Comparison of ENCODE assay signal across 8 mouse cellular contexts in genomic region chr11:97664771-97665240, GRCm38 (mm10). TPM values are rescaled to one million over a fixed set of nuclear protein-coding genes. Genes with fewer than 3 reads are reported as not detected.
DNase-seq lines count a peak whose midpoint lies in the region; ATAC-seq lines count a peak whose summit lies in the region.

No protein-coding gene starts in this region.

- H3K27me3 ChIP-seq in heart, embryonic 12.5 days (replicated peaks): no peaks in the 10 kb centered on the region
- peaks cover 23% of the 10 kb centered on the region for H3K27me3 ChIP-seq in embryonic facial prominence, embryonic 10.5 days (replicated peaks; ENCODE audit: low read depth, poor library complexity, severe bottlenecking)

- H3K4me3 ChIP-seq in heart, embryonic 12.5 days: peak overlapping the region; percentile 93
- peak overlapping the region; percentile 92 for H3K4me3 ChIP-seq in embryonic facial prominence, embryonic 10.5 days

- H3K36me3 ChIP-seq in heart, embryonic 12.5 days: peaks cover 38% of the 10 kb centered on the region
- H3K36me3 ChIP-seq in embryonic facial prominence, embryonic 10.5 days (replicated peaks): peaks cover 49% of the 10 kb centered on the region

- no peak for ATAC-seq in heart, embryonic 12.5 days (ENCODE audit: insufficient number of reproducible peaks, low FRiP score)
- peak; percentile 55 for ATAC-seq in inflammation-experienced regulatory T-cells, adult 6 months

- peaks cover 58% of the 10 kb centered on the region for H3K4me1 ChIP-seq in heart, embryonic 12.5 days (replicated peaks)
- H3K4me1 ChIP-seq in embryonic facial prominence, embryonic 10.5 days: peaks cover 71% of the 10 kb centered on the region

- peak overlapping the region; percentile 76 for H3K4me2 ChIP-seq in heart, embryonic 12.5 days

- WGBS in heart, embryonic 12.5 days: 28% methylated on average over 6 of the region's 6 CpGs
- 20% methylated on average over 6 of the region's 6 CpGs for WGBS in embryonic facial prominence, embryonic 10.5 days

- DNase-seq in heart, postnatal 4 days: no peak
- DNase-seq in embryonic facial prominence, embryonic 10.5 days (ENCODE audit: low spot score): peak; percentile 44
- DNase-seq in lung, postnatal 36 days: peak; percentile 48
- DNase-seq in spleen, postnatal 14 days (ENCODE audit: low spot score in 2 of 2): no peak
- DNase-seq in adipocyte (ENCODE audit: low spot score): no peak
- DNase-seq in layer of hippocampus, postnatal 36 days: no peak

- H3K9me3 ChIP-seq in heart, embryonic 12.5 days (replicated peaks): no peaks in the 10 kb centered on the region
- H3K9me3 ChIP-seq in embryonic facial prominence, embryonic 10.5 days: no peaks in the 10 kb centered on the region

- H3K9ac ChIP-seq in heart, embryonic 12.5 days: peak overlapping the region; percentile 90

- peak overlapping the region; percentile 94; the same call in 1 of the 2 replicates for H3K27ac ChIP-seq in heart, embryonic 12.5 days (ENCODE audit: poor library complexity, severe bottlenecking)
- peak overlapping the region; percentile 97 for H3K27ac ChIP-seq in embryonic facial prominence, embryonic 10.5 days (replicated peaks)

RNA-seq across cellular contexts. Expression of gene Mllt6, which starts 1.6 kb away (rescaled TPM):
- 1.8 and 2.2 TPM in 2 replicates for polyA plus RNA-seq in heart, embryonic 12.5 days (2016; fragmentation: Nextera tagmentation; extraction: Ambion mirVana)
- 10 to 100 TPM; 50.2 to 51.1 TPM for total RNA-seq in heart, postnatal 4 days (2021)
- 2.1 and 2.2 TPM in 2 replicates for polyA plus RNA-seq in embryonic facial prominence, embryonic 10.5 days (2016; fragmentation: Nextera tagmentation; extraction: Ambion mirVana)
- 10 to 100 TPM; 13.4 to 17.0 (median 14.6) TPM for polyA plus RNA-seq in inflammation-experienced regulatory T-cells, adult 6 months (2017; shearing (Covaris generic))
- total RNA-seq in layer of hippocampus, postnatal 36 days (2021): 100 to 1,000 TPM; 105 to 110 TPM

RNA-seq across cellular contexts. Expression of gene Cisd3, which starts 20.8 kb away (rescaled TPM):
- 40.5 and 44.8 TPM in 2 replicates for polyA plus RNA-seq in heart, embryonic 12.5 days (2016; fragmentation: Nextera tagmentation; extraction: Ambion mirVana)
- total RNA-seq in heart, postnatal 4 days (2021): 10 to 100 TPM; 96.7 to 98.0 TPM
- 18.2 and 20.0 TPM in 2 replicates for polyA plus RNA-seq in embryonic facial prominence, embryonic 10.5 days (2016; fragmentation: Nextera tagmentation; extraction: Ambion mirVana)
- polyA plus RNA-seq in inflammation-experienced regulatory T-cells, adult 6 months (2017; shearing (Covaris generic)): 100 to 1,000 TPM in 1 of 3 experiments, 10 to 100 TPM in 2; 69.0 to 129 (median 86.9) TPM
- 10 to 100 TPM; 52.8 to 58.2 TPM for total RNA-seq in layer of hippocampus, postnatal 36 days (2021)

RNA-seq across cellular contexts. Expression of gene Epop, which starts 35.3 kb away (rescaled TPM):
- 2.0 and 2.5 TPM in 2 replicates for polyA plus RNA-seq in heart, embryonic 12.5 days (2016; fragmentation: Nextera tagmentation; extraction: Ambion mirVana)
- 1 to 10 TPM; 1.4 TPM for total RNA-seq in heart, postnatal 4 days (2021)
- 13.0 and 14.4 TPM in 2 replicates for polyA plus RNA-seq in embryonic facial prominence, embryonic 10.5 days (2016; fragmentation: Nextera tagmentation; extraction: Ambion mirVana)
- under 1 TPM; 0.24 to 0.48 (median 0.45) TPM for polyA plus RNA-seq in inflammation-experienced regulatory T-cells, adult 6 months (2017; shearing (Covaris generic))
- 10 to 100 TPM; 33.6 to 34.2 TPM for total RNA-seq in layer of hippocampus, postnatal 36 days (2021)

RNA-seq across cellular contexts. Expression of gene Pcgf2, which starts 35.5 kb away (rescaled TPM):
- polyA plus RNA-seq in heart, embryonic 12.5 days (2016; fragmentation: Nextera tagmentation; extraction: Ambion mirVana): 11.0 and 12.3 TPM in 2 replicates
- 10 to 100 TPM; 31.3 to 31.8 TPM for total RNA-seq in heart, postnatal 4 days (2021)
- 23.2 and 24.1 TPM in 2 replicates for polyA plus RNA-seq in embryonic facial prominence, embryonic 10.5 days (2016; fragmentation: Nextera tagmentation; extraction: Ambion mirVana)
- polyA plus RNA-seq in inflammation-experienced regulatory T-cells, adult 6 months (2017; shearing (Covaris generic)): 1 to 10 TPM; 4.6 to 6.9 (median 5.4) TPM
- total RNA-seq in layer of hippocampus, postnatal 36 days (2021): 10 to 100 TPM; 23.5 to 30.6 TPM

RNA-seq across cellular contexts. Expression of gene Psmb3, which starts 38.4 kb away (rescaled TPM):
- 342 and 374 TPM in 2 replicates for polyA plus RNA-seq in heart, embryonic 12.5 days (2016; fragmentation: Nextera tagmentation; extraction: Ambion mirVana)
- 100 to 1,000 TPM; 186 to 196 TPM for total RNA-seq in heart, postnatal 4 days (2021)
- polyA plus RNA-seq in embryonic facial prominence, embryonic 10.5 days (2016; fragmentation: Nextera tagmentation; extraction: Ambion mirVana): 634 and 654 TPM in 2 replicates
- polyA plus RNA-seq in inflammation-experienced regulatory T-cells, adult 6 months (2017; shearing (Covaris generic)): 100 to 1,000 TPM; 461 to 576 (median 475) TPM
- 100 to 1,000 TPM; 125 to 129 TPM for total RNA-seq in layer of hippocampus, postnatal 36 days (2021)

Comparison
In these comparisons a context has a peak if more than half of its experiments do, and no peak if none do; other contexts are left out.
1. DNase-seq: peak in embryonic facial prominence, embryonic 10.5 days (single experiment) and lung, postnatal 36 days (single experiment); none in heart, postnatal 4 days (single experiment), spleen, postnatal 14 days (0 of 2), adipocyte (single experiment) and layer of hippocampus, postnatal 36 days (0 of 2).